Comparison of ENCODE assay signal across 21 mouse cellular contexts in the genomic region with DNA sequence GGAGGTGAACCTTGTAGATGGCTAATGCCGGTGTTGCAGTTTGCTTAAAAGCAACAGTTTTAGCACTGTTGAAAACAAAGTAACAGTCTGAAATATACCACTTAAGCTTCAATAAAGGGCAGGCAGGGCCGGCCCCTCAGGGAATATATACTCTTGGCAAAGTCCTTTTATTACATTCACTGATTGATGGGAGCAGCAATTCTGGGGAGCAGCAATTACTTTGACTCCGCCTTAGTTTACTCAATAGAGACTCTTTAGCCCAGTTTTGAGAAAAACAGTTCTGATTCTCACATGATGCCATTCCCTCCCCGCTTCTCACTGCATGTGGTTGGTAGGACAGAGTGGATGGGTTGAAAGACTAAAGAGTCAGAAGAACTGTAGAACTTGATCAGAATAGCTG. TPM values are rescaled to one million over a fixed set of nuclear protein-coding genes. Genes with fewer than 3 reads are reported as not detected.
DNase-seq lines count a peak whose midpoint lies in the region; ATAC-seq and TF ChIP-seq lines count a peak whose summit lies in the region.
"Had no signal": no experiment of that assay in that cellular context is flagged by ENCODE, and none has a peak within 500 bp of the region (broad histone marks: within the 10 kb centered on the region; RNA-seq: fewer than 3 reads in every experiment).

No protein-coding gene starts in this region.

- 64% methylated on average over 4 of the region's 4 CpGs for WGBS in embryonic facial prominence, embryonic 14.5 days
- WGBS in embryonic facial prominence, embryonic 10.5 days: 74% methylated on average over 4 of the region's 4 CpGs
- 79% methylated on average over 4 of the region's 4 CpGs for WGBS in liver, postnatal 0 days (ENCODE audit: insufficient replicate concordance)
- WGBS in liver, embryonic 11.5 days: 82% methylated on average over 4 of the region's 4 CpGs
- 28% methylated on average over 4 of the region's 4 CpGs for WGBS in intestine, postnatal 0 days
- 83% methylated on average over 4 of the region's 4 CpGs for WGBS in hindbrain, embryonic 16.5 days

- H3K4me1 ChIP-seq in embryonic facial prominence, embryonic 14.5 days (ENCODE audit: control insufficient read depth, insufficient read depth, low read length): peaks cover 23% of the 10 kb centered on the region
- H3K4me1 ChIP-seq in embryonic facial prominence, embryonic 10.5 days: peaks cover 27% of the 10 kb centered on the region
- peaks cover 19% of the 10 kb centered on the region for H3K4me1 ChIP-seq in liver, postnatal 0 days (ENCODE audit: insufficient read depth)
- peaks cover 32% of the 10 kb centered on the region for H3K4me1 ChIP-seq in liver, embryonic 11.5 days (replicated peaks; ENCODE audit: control insufficient read depth, insufficient read depth, low read length)
- H3K4me1 ChIP-seq in intestine, postnatal 0 days (replicated peaks; ENCODE audit: control insufficient read depth, insufficient read depth, low read length): peaks cover 12% of the 10 kb centered on the region; the same call in 1 of the 2 replicates
- H3K4me1 ChIP-seq in hindbrain, embryonic 16.5 days (ENCODE audit: control insufficient read depth, insufficient read depth, low read depth, low read length): peaks cover 12% of the 10 kb centered on the region

- ATAC-seq in embryonic facial prominence, embryonic 14.5 days (ENCODE audit: low read depth): no peak
- peak; percentile 44; the same call in 1 of the 2 replicates for ATAC-seq in liver, postnatal 0 days
- ATAC-seq in liver, embryonic 11.5 days (replicated peaks; ENCODE audit: low FRiP score): no peak
- peak; percentile 58 for ATAC-seq in intestine, postnatal 0 days
- ATAC-seq in hindbrain, embryonic 16.5 days: no peak
- ATAC-seq: forebrain, embryonic 13.5 days had no signal

- no peak for TF ChIP-seq CTCF in liver, postnatal 0 days (IDR thresholded peaks at IDR 0.05; ENCODE audit: low read depth)
- no peak for TF ChIP-seq CTCF in intestine, postnatal 0 days (IDR thresholded peaks at IDR 0.05; ENCODE audit: low read depth)

- TF ChIP-seq EP300 in liver, postnatal 0 days (IDR thresholded peaks at IDR 0.05; ENCODE audit: low read depth): no peak

- no peak overlapping the region for H3K9ac ChIP-seq in embryonic facial prominence, embryonic 14.5 days (ENCODE audit: low read depth, low read length)
- H3K9ac ChIP-seq in liver, postnatal 0 days (replicated peaks): no peak overlapping the region
- no peak overlapping the region for H3K9ac ChIP-seq in liver, embryonic 11.5 days (ENCODE audit: low read depth, low read length)
- no peak overlapping the region for H3K9ac ChIP-seq in intestine, postnatal 0 days (ENCODE audit: low read depth, low read length)
- H3K9ac ChIP-seq in hindbrain, embryonic 16.5 days (ENCODE audit: low read depth, low read length): no peak overlapping the region
- H3K9ac ChIP-seq: forebrain, embryonic 13.5 days; heart, embryonic 12.5 days; hindbrain, embryonic 13.5 days; liver, embryonic 14.5 days; midbrain, embryonic 12.5 days; neural tube, embryonic 13.5 days had no signal

- 0 out of 2 replicates have a peak, but pooled peaks cover 4% of the 10 kb centered on the region for H3K36me3 ChIP-seq in embryonic facial prominence, embryonic 14.5 days (ENCODE audit: control insufficient read depth, insufficient read depth, low read length)
- peaks cover 4% of the 10 kb centered on the region; the same call in 1 of the 2 replicates for H3K36me3 ChIP-seq in embryonic facial prominence, embryonic 10.5 days (replicated peaks)
- H3K36me3 ChIP-seq in liver, postnatal 0 days (replicated peaks; ENCODE audit: insufficient read depth, low read length): no peaks in the 10 kb centered on the region
- no peaks in the 10 kb centered on the region for H3K36me3 ChIP-seq in liver, embryonic 11.5 days (ENCODE audit: control insufficient read depth, insufficient read depth, low read length)
- no peaks in the 10 kb centered on the region for H3K36me3 ChIP-seq in intestine, postnatal 0 days (ENCODE audit: control insufficient read depth, insufficient read depth)
- H3K36me3 ChIP-seq in hindbrain, embryonic 16.5 days (ENCODE audit: control insufficient read depth, insufficient read depth, low read length): no peaks in the 10 kb centered on the region
- H3K36me3 ChIP-seq: hindbrain, embryonic 13.5 days; midbrain, embryonic 12.5 days; neural tube, embryonic 13.5 days had no signal

- DNase-seq in embryonic facial prominence, embryonic 14.5 days (ENCODE audit: low spot score): peak; percentile 22
- no peak for DNase-seq in embryonic facial prominence, embryonic 10.5 days (ENCODE audit: low spot score)
- DNase-seq in liver, postnatal 0 days: no peak
- no peak for DNase-seq in liver, embryonic 11.5 days (ENCODE audit: low spot score)
- no peak for DNase-seq in embryo, embryonic 9.5 days (ENCODE audit: extremely low spot score)
- DNase-seq: cerebellum, adult 2 months; cerebellum, postnatal 36 days; kidney, postnatal 14 days; spleen, adult 18-20 months; thymus, postnatal 36 days had no signal

- no peaks in the 10 kb centered on the region for H3K9me3 ChIP-seq in embryonic facial prominence, embryonic 14.5 days (ENCODE audit: control insufficient read depth, low read length)
- H3K9me3 ChIP-seq in embryonic facial prominence, embryonic 10.5 days: no peaks in the 10 kb centered on the region
- no peaks in the 10 kb centered on the region for H3K9me3 ChIP-seq in liver, postnatal 0 days (ENCODE audit: low read length)
- no peaks in the 10 kb centered on the region for H3K9me3 ChIP-seq in liver, embryonic 11.5 days (ENCODE audit: control insufficient read depth, low read length)
- H3K9me3 ChIP-seq in intestine, postnatal 0 days (ENCODE audit: control insufficient read depth): no peaks in the 10 kb centered on the region
- H3K9me3 ChIP-seq in hindbrain, embryonic 16.5 days (ENCODE audit: control insufficient read depth, low read length): no peaks in the 10 kb centered on the region
- H3K9me3 ChIP-seq: forebrain, embryonic 13.5 days; heart, embryonic 12.5 days; hindbrain, embryonic 13.5 days; midbrain, embryonic 12.5 days; neural tube, embryonic 13.5 days had no signal

- no peak overlapping the region for H3K4me3 ChIP-seq in embryonic facial prominence, embryonic 14.5 days (ENCODE audit: low read depth, low read length)
- H3K4me3 ChIP-seq in embryonic facial prominence, embryonic 10.5 days: no peak overlapping the region
- no peak overlapping the region for H3K4me3 ChIP-seq in liver, postnatal 0 days (ENCODE audit: low read depth, low read length)
- no peak overlapping the region for H3K4me3 ChIP-seq in liver, embryonic 11.5 days (ENCODE audit: low read depth, low read length)
- H3K4me3 ChIP-seq in intestine, postnatal 0 days (ENCODE audit: low read depth, low read length): no peak overlapping the region
- H3K4me3 ChIP-seq in hindbrain, embryonic 16.5 days (ENCODE audit: low read length): no peak overlapping the region
- H3K4me3 ChIP-seq: erythroblast, embryonic 14.5 days; forebrain, embryonic 13.5 days; heart, embryonic 12.5 days; hindbrain, embryonic 13.5 days; layer of hippocampus, adult 2 months; midbrain, embryonic 12.5 days; neural tube, embryonic 13.5 days had no signal

- no peaks in the 10 kb centered on the region for H3K27me3 ChIP-seq in embryonic facial prominence, embryonic 14.5 days (replicated peaks; ENCODE audit: control insufficient read depth, insufficient read depth, low read length)
- H3K27me3 ChIP-seq in embryonic facial prominence, embryonic 10.5 days (replicated peaks; ENCODE audit: low read depth, poor library complexity, severe bottlenecking): no peaks in the 10 kb centered on the region
- no peaks in the 10 kb centered on the region for H3K27me3 ChIP-seq in liver, postnatal 0 days (ENCODE audit: insufficient read depth, low read length)
- no peaks in the 10 kb centered on the region for H3K27me3 ChIP-seq in liver, embryonic 11.5 days (replicated peaks; ENCODE audit: control insufficient read depth, insufficient read depth, low read length)
- no peaks in the 10 kb centered on the region for H3K27me3 ChIP-seq in intestine, postnatal 0 days (replicated peaks; ENCODE audit: control insufficient read depth, insufficient read depth, low read length)
- H3K27me3 ChIP-seq in hindbrain, embryonic 16.5 days (replicated peaks; ENCODE audit: control insufficient read depth, insufficient read depth, low read length): no peaks in the 10 kb centered on the region
- H3K27me3 ChIP-seq: CH12.LX; forebrain, embryonic 13.5 days; heart, embryonic 12.5 days; hindbrain, embryonic 13.5 days; midbrain, embryonic 12.5 days; neural tube, embryonic 13.5 days had no signal

- no peak overlapping the region for H3K4me2 ChIP-seq in embryonic facial prominence, embryonic 14.5 days (ENCODE audit: low read depth, low read length)
- no peak overlapping the region for H3K4me2 ChIP-seq in liver, postnatal 0 days (ENCODE audit: low read depth, low read length)
- no peak overlapping the region for H3K4me2 ChIP-seq in liver, embryonic 11.5 days
- peak overlapping the region; percentile 46 for H3K4me2 ChIP-seq in intestine, postnatal 0 days (replicated peaks; ENCODE audit: low read depth)
- H3K4me2 ChIP-seq in hindbrain, embryonic 16.5 days (ENCODE audit: low read length): no peak overlapping the region
- H3K4me2 ChIP-seq: forebrain, embryonic 13.5 days; heart, embryonic 12.5 days; hindbrain, embryonic 13.5 days; midbrain, embryonic 12.5 days; neural tube, embryonic 13.5 days had no signal

- no peak overlapping the region for H3K27ac ChIP-seq in embryonic facial prominence, embryonic 14.5 days (replicated peaks; ENCODE audit: low read depth, low read length)
- no peak overlapping the region for H3K27ac ChIP-seq in embryonic facial prominence, embryonic 10.5 days (replicated peaks)
- no peak overlapping the region for H3K27ac ChIP-seq in liver, postnatal 0 days (ENCODE audit: low read depth)
- no peak overlapping the region for H3K27ac ChIP-seq in liver, embryonic 11.5 days (ENCODE audit: low read depth, low read length)
- no peak overlapping the region for H3K27ac ChIP-seq in intestine, postnatal 0 days (ENCODE audit: low read depth, low read length)
- H3K27ac ChIP-seq in hindbrain, embryonic 16.5 days (ENCODE audit: low read depth, low read length): no peak overlapping the region
- H3K27ac ChIP-seq: forebrain, embryonic 13.5 days; hindbrain, embryonic 13.5 days; layer of hippocampus, adult 2 months; liver, embryonic 14.5 days; midbrain, embryonic 12.5 days; neural tube, embryonic 13.5 days had no signal

RNA-seq across cellular contexts. Expression of a gene that starts 5.5 kb away (rescaled TPM):
- polyA plus RNA-seq in embryonic facial prominence, embryonic 14.5 days (2014; fragmentation: Nextera tagmentation; extraction: Ambion mirVana): 20.2 and 20.7 TPM in 2 replicates
- polyA plus RNA-seq in embryonic facial prominence, embryonic 10.5 days (2016; fragmentation: Nextera tagmentation; extraction: Ambion mirVana): 15.2 and 16.0 TPM in 2 replicates
- 6.8 and 7.2 TPM in 2 replicates for polyA plus RNA-seq in liver, postnatal 0 days (2015; fragmentation: Nextera tagmentation; extraction: Ambion mirVana)
- 36.2 and 39.3 TPM in 2 replicates for polyA plus RNA-seq in liver, embryonic 11.5 days (2014; fragmentation: Nextera tagmentation; extraction: Ambion mirVana)
- polyA plus RNA-seq in intestine, postnatal 0 days (2015; fragmentation: Nextera tagmentation; extraction: Ambion mirVana): 16.6 and 17.8 TPM in 2 replicates
- polyA plus RNA-seq in hindbrain, embryonic 16.5 days (2015; fragmentation: Nextera tagmentation; extraction: Ambion mirVana): 14.4 and 14.9 TPM in 2 replicates

RNA-seq across cellular contexts. Expression of a gene that starts 32.7 kb away (rescaled TPM):
- 794 and 907 TPM in 2 replicates for polyA plus RNA-seq in embryonic facial prominence, embryonic 14.5 days (2014; fragmentation: Nextera tagmentation; extraction: Ambion mirVana)
- polyA plus RNA-seq in embryonic facial prominence, embryonic 10.5 days (2016; fragmentation: Nextera tagmentation; extraction: Ambion mirVana): 494 and 521 TPM in 2 replicates
- polyA plus RNA-seq in liver, postnatal 0 days (2015; fragmentation: Nextera tagmentation; extraction: Ambion mirVana): 412 and 430 TPM in 2 replicates
- 728 and 826 TPM in 2 replicates for polyA plus RNA-seq in liver, embryonic 11.5 days (2014; fragmentation: Nextera tagmentation; extraction: Ambion mirVana)
- polyA plus RNA-seq in intestine, postnatal 0 days (2015; fragmentation: Nextera tagmentation; extraction: Ambion mirVana): 520 and 549 TPM in 2 replicates
- 243 and 252 TPM in 2 replicates for polyA plus RNA-seq in hindbrain, embryonic 16.5 days (2015; fragmentation: Nextera tagmentation; extraction: Ambion mirVana)

RNA-seq across cellular contexts. Expression of a gene that starts 36.1 kb away (rescaled TPM):
- polyA plus RNA-seq in embryonic facial prominence, embryonic 14.5 days (2014; fragmentation: Nextera tagmentation; extraction: Ambion mirVana): 39.3 and 41.9 TPM in 2 replicates
- 34.9 and 35.7 TPM in 2 replicates for polyA plus RNA-seq in embryonic facial prominence, embryonic 10.5 days (2016; fragmentation: Nextera tagmentation; extraction: Ambion mirVana)
- polyA plus RNA-seq in liver, postnatal 0 days (2015; fragmentation: Nextera tagmentation; extraction: Ambion mirVana): 16.3 and 16.5 TPM in 2 replicates
- polyA plus RNA-seq in liver, embryonic 11.5 days (2014; fragmentation: Nextera tagmentation; extraction: Ambion mirVana): 29.2 and 32.3 TPM in 2 replicates
- polyA plus RNA-seq in intestine, postnatal 0 days (2015; fragmentation: Nextera tagmentation; extraction: Ambion mirVana): 26.0 and 28.8 TPM in 2 replicates
- polyA plus RNA-seq in hindbrain, embryonic 16.5 days (2015; fragmentation: Nextera tagmentation; extraction: Ambion mirVana): 52.5 and 54.3 TPM in 2 replicates

RNA-seq across cellular contexts. Expression of a gene that starts 40.8 kb away (rescaled TPM):
- 1.9 and 2.1 TPM in 2 replicates for polyA plus RNA-seq in embryonic facial prominence, embryonic 14.5 days (2014; fragmentation: Nextera tagmentation; extraction: Ambion mirVana)
- 0.52 and 0.95 TPM in 2 replicates for polyA plus RNA-seq in embryonic facial prominence, embryonic 10.5 days (2016; fragmentation: Nextera tagmentation; extraction: Ambion mirVana)
- polyA plus RNA-seq in liver, postnatal 0 days (2015; fragmentation: Nextera tagmentation; extraction: Ambion mirVana): 2.1 and 2.7 TPM in 2 replicates
- polyA plus RNA-seq in liver, embryonic 11.5 days (2014; fragmentation: Nextera tagmentation; extraction: Ambion mirVana): 1.3 and 1.4 TPM in 2 replicates
- polyA plus RNA-seq in intestine, postnatal 0 days (2015; fragmentation: Nextera tagmentation; extraction: Ambion mirVana): 1.5 and 2.1 TPM in 2 replicates
- polyA plus RNA-seq in hindbrain, embryonic 16.5 days (2015; fragmentation: Nextera tagmentation; extraction: Ambion mirVana): 0.42 and 0.56 TPM in 2 replicates

Comparison
In these comparisons a context has a peak if more than half of its experiments do, and no peak if none do; other contexts are left out.
1. ATAC-seq: peak in liver, postnatal 0 days (single experiment) and intestine, postnatal 0 days (single experiment); none in embryonic facial prominence, embryonic 14.5 days (single experiment), liver, embryonic 11.5 days (single experiment) and hindbrain, embryonic 16.5 days (single experiment).